Mouse (Mus musculus) frontal cortex, postnatal 25 days (tissue): ENCODE data around the gene Vegfa.

ENCODE experiments used
- DNase-seq, 2 experiments: peaks; one replicate each; pipeline ENCODE4 v3.0.0; 2022; ENCODE audit warnings: low spot score in 2 of 2

The Vegfa gene

DNA sequence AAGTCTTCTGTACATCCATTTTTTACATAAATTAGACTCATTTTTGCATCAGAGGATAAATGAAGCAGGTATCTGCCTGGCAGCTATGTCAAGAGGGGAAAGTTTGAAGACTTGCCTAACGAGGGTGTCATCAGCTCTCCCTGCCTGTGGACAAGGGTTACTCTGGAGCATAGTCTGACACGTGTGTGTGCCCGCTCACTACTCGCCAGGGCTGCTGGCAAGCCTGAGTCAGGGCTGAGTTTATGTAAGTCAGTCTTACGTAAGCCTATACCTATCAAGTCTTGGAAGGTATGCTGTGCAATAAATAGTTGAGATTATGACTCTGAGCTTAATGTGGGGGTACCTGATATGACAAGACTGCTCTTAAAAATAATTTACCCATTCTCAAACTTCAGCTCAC is 19.2 kb upstream of the Vegfa start:
- DNase-seq, result no peak

DNA sequence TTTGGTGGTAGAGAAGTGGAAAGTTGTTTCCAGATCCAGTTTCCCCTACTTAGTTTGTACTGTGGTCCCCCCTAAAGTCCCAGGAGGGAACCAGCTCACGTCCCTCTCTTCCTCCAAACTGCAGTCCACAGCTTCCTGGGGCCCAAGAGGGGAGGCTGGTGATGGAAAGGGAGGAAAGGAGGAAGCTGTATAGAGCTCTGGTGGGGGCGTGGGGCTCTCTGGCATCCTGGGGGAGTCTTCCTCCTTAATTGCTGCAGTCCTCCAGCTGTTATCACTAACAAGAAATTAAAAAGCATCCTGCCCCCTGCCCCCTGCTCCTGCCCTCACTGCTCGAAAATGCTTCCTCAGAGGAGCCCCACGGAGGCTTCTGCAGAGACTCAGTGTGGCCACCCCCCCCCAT is 17.4 kb upstream of the Vegfa start:
- no peak for DNase-seq

- DNase-seq, result no peak
Observed at GRCm38 (mm10) chr17:46048184-46048583, 16.0 kb upstream of the Vegfa start.

GRCm38 (mm10) chr17:46045742-46046141 is 13.6 kb upstream of the Vegfa start:
- DNase-seq, result no peak

DNA sequence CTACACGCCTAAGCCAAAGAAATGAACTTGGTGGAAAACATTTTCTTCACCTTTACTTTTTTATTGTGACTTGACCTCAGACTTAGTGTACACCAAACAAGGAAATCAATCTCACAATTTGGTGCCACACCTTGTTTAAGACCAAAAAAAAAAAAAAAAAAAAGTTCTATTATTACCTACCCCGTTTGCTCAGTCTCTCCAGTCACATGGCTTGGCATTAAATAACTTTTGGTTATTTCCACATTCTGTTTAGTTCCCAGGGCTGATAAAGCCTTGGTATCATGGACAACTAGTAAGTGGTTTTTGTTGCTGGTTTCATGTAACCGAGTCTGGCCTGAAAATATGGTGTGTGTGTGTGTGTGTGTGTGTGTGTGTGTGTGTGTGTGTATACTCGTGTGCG is 12.8 kb upstream of the Vegfa start:
- DNase-seq, result no peak

GRCm38 (mm10) chr17:46042158-46042557 is 10.0 kb upstream of the Vegfa start:
- DNase-seq, result no peak

GRCm38 (mm10) chr17:46041679-46042078 is 9.5 kb upstream of the Vegfa start:
- no peak for DNase-seq

GRCm38 (mm10) chr17:46041223-46041622 is 9.1 kb upstream of the Vegfa start:
- DNase-seq, result no peak

GRCm38 (mm10) chr17:46040561-46040960 is 8.4 kb upstream of the Vegfa start:
- DNase-seq, result no peak

- no peak for DNase-seq
Observed at GRCm38 (mm10) chr17:46038906-46039305, 6.7 kb upstream of the Vegfa start.

DNA sequence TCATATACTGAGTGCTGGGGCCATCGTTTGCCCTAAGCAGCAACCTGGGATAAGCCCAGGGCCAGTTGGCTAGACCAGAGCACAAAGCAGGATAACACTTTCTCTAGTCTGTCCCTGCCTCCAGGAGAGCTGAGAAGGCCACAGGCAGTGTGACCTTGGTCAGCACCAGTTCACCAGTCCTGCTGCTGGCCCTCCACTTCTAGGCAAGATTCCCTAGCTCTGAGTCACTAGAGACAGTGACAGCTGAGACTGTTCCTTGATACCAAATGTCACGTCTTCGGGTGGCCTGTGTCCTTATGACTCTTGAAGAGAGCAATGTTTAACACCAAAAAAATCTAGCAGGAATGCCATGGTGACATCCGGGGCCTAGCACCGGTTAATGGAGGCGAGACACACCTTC is 4.2 kb upstream of the Vegfa start:
- DNase-seq, result no peak

DNA sequence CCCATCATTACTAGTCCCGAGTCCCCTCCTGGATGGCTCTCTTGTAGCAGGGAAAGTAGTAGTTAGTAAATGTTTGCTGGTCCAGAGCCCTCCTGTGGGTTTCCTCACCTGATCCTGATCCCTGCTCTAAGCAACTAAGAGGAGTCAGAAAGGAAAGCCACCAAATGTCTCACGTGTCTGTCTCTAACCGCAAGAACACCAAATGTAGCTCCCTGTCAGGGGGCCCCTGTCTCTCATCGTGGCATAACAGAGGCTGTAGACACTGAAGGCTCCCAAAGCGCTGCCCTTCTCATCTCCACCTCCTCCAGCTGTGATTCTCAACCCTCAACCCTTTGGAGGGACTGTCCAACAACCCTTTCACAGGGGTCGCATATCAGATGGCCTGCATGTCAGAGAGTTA is 1.9 kb upstream of the Vegfa start:
- no peak for DNase-seq

DNA sequence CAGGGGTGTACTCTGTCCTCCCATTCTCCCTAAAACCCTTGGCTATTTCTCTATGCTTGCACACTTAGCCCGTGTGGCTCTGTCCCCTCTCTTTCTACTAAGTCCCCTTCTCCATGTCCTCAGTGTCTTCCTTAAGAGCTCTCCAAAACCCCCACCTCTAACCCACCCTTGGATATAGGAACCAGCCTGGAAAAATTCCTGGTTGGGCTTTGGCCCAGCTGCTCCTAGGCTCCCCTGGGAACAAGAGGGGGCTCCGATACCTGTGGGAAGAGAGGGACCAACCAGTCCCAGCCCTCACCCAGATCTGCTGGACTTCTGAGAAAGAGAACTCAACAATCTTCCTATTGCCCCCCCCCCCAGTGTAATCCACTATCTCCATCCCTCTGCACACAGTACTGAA is 1.4 kb upstream of the Vegfa start:
- no peak for DNase-seq

GRCm38 (mm10) chr17:46033122-46033521 is 953 bp upstream of the Vegfa start:
- DNase-seq, result no peak

DNA sequence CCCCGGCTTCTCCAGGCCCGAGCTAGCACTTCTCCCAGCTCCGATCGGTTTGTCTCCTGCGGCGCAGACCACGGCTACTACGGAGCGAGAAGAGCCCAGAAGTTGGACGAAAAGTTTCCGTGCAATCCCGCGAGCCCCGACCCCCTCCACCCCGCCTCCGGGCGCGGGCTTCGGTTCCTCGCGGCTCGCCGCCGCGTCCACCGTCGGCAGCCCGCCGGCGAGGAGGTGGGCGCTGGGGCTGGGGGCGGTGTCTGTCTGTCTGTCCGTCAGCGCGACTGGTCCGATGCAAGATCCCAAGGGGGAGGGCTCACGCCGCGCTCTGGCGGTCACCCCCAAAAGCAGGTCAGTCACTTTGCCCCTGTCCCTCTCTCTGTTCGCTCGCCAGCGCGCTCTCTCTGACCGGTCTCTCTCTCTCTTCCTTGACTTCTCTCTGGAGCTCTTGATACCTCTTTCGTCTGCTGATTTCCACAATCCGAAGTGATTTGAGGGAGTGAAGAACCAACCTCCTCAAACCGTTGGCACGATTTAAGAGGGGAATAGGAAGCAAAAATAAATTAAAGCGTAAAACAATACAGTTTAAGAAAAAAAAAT is 453 bp downstream of the Vegfa start:
- peak; percentile 18 to 35 for DNase-seq

DNA sequence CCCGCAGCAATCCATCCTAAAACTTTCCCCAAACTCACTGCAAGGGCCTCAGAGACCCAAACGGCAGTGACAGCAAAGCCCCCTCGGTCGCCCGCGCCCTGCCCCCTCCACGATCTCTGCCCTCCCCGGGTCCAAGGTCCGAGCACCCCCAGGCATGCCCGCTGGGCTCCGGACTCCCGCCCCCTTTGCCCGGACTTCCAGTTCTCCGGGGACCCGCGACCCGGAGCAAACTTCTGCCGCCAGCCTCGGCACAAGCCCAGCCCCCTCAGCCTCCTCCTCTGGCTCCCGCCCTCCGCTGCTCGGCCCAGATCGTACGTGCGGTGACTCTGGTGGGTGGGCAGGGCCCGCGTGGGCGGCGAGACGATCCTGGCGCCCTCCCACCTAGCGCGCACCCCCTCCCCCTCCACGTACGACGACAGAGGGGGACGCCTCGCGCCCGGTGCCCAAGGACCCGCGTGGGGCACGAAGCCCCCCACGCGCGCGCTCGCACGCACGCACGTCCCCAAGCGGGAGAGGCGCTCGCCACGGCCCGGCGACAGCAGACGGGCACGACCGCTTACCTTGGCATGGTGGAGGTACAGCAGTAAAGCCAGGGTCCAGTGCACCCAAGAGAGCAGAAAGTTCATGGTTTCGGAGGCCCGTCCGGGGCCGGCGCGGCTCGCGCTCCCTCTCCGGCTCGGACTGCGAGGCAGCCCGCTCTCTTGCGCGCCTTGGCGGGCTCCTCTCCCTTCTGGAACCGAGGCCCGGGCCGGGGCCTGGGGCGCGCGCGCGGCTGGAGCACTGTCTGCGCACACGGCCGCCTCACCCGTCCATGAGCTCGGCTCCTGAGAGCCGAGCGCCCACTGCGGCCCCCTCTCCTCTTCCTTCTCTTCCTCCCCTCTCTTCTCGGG is 1.2 kb downstream of the Vegfa start:
- peak; percentile 40 to 53 for DNase-seq

DNA sequence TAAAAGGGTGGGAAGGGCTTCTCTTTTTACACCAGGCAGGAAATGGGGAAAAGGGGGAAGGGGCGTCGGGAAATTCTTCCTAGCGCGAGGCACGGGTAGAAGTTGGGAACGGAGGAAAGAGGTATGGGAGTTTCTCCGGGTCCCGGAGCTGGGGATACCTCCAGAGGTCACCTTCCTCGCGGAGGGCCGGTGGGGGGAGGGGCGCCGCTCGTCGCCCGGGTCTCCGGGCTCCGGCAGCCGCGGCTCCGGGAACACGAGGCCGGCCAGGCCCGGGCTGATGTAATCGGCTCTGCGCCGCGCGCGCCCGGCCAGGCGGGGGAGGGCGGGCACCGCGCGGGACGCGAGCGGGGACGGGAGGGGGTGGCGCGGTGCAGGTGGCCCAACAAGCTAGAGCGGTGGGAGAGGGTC is 1.8 kb downstream of the Vegfa start:
- DNase-seq, result peak; percentile 20 to 31

DNA sequence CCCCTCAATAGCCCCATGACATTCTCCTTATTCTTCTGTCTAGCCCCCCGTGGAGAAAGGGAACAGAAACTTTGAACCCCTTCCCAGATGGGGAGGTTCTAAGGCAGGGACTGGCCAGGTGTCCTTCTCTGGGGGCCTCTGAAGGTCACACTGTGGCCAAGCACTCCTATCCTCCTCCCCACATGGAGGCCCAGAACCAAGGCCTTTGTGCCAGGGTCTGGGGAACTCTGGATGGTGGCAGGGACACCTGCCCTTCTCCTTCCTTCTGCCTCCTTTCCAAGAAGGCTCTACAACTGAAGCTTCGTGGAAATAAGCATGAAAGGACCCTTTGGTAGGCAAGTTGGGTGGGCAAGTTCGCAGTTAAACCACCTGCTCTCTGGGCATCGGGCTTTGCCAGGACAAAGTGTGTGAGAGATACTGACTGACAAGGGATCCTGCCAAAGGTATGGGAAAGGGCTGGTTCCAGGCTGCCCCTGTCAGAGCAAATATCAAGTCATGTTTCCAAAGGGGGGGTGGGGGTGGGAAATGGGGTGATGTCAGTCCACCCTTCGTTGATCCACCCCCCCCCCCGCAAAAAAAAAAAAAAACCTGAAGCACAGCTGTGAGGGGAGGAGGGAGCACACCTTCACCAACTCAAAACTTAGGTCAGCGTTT is 2.5 kb downstream of the Vegfa start:
- no peak for DNase-seq

GRCm38 (mm10) chr17:46029052-46029553 is 3.1 kb downstream of the Vegfa start:
- DNase-seq, result no peak

DNA sequence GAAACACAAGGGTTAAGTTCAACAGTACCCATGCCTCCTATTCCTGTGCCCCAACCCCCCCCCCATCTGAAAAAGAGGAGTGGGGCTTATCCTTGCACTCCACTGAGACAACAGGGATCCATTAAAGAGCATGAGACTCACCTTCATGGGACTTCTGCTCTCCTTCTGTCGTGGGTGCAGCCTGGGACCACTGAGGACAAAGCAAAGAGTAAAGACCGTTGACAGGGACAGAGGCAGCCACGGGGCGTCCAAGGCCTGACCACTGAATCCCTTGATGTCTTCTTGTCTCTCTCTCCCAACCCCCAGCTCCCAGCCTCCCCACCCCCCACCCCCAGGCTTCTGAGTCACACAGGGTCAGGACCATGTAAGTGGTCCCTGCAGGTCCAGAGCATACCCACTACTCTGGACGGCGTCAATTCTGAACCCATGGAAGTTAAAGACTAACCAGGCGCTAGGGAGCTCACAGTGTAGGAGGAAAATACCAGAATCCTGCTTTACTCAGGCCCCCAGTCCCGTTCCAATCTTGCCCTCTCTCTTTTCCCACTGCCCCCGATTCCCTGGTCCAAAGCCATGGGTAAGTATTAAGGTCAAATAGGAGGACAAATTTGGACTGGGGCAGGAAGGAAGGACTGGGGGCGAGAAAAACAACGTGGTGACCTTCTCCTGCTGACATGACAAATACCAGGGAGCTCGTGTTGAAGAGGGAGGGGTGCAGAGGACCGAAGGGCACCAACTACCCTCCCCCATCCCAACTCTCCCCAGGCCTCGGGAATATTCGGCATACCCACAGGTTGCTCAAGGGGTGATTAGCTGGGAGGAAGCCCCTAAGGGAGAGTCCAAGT is 3.7 kb downstream of the Vegfa start:
- DNase-seq, result no peak

DNA sequence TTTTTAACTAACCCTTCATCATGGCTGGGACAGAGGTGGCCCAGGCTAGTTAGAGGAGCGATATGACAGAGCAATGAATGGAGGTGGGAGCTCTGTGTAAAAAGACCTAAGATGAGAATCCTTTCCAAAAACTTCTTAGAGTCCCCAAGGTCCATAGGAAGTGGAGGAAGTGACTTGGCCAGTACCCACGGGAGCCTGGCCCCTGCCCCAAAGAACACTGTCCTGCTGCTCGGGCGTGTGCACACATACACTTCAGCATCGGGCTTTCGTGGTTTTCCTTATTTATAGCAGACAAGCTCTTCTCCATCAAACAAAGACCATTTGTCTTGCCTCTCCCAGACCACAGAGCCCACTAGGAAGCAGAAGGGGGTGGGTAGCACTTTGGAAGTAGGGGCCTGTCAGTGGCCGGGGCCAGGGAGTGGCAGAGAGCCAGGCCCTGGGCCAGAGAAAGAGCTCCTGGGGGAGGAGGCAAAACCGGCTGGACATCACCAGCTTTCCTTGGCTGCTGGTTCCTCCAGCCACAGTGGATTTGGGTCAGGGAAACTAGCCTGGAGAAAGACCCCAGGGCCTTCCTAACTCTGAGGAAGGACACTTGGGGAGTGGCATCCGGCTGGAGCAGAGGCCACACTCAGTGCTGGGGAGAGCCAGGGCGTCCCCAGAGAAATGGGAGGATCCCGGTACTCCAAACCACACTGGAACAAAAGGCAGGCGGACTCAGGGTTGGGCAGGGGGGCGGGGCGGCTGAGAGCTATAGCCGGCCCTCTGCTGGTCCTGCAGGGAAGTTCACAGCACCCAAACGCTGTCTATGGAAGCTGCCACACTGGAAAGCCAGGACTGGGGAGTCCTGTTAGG is 4.9 kb downstream of the Vegfa start:
- DNase-seq, result peak; percentile 11 to 19
